Comparison of ENCODE assay signal across 8 mouse cellular contexts in the genomic region with DNA sequence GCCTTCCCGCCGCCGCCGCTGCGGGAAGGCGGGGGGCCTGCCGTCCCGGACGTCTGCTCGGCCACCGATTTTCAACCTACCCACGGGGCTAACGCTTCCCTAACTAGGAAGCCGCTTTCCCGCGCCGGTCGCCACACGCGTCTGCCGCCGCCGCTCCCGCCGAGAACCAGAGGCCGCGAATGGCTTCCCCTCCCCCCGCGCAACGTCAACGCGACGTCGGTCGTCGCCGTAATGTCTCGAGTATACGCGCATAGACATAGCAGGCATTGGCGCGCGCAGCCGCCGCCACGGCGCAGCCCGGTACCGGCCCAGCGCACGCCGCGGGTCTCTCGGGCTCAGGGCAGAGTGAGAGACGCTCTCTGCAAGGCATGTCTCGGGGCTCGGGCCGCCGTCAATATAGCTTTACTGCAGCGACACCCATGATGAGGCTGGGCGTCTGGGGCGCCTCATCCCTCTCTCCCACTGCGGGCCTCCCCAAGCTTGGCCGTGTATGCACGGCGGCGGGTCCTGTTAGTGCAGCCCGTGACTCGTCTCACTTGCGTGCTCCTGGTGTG. TPM values are rescaled to one million over a fixed set of nuclear protein-coding genes. Genes with fewer than 3 reads are reported as not detected.
A peak's percentile ranks its signal among the peaks of the same experiment; 100 is the strongest.
DNase-seq lines count a peak whose midpoint lies in the region; ATAC-seq and TF ChIP-seq lines count a peak whose summit lies in the region.

TSS of gene Rbmxl1 (minus strand) at position 180 of the 554 bp plus-strand sequence.

- intact Hi-C loops in left cerebral cortex, postnatal 10 days (cut with DNase I), result loop anchor here (2.0 kb wide), 1 partner anchor 134 kb away; no protein-coding TSS in a partner anchor

- no peak for TF ChIP-seq CTCF in cortical plate, adult 2 months (IDR thresholded peaks at IDR 0.05; ENCODE audit: extremely low read depth, insufficient read depth, low read length)

- H3K4me3 ChIP-seq in cortical plate, adult 2 months (ENCODE audit: insufficient read depth, low read length), result peak within 1 kb of the TSS; percentile 64

- H3K4me1 ChIP-seq in cortical plate, adult 2 months (ENCODE audit: control insufficient read depth, insufficient read depth, low read length), result peaks cover 6% of the 10 kb centered on the region; the same call in 1 of the 2 replicates

- peak; percentile 96 for DNase-seq in gastrocnemius, postnatal 10 days
- peak; percentile 90 to 95 for DNase-seq in left cerebral cortex, postnatal 10 days (ENCODE audit: extremely low spot score in 1 of 2, low spot score in 2 of 2)
- DNase-seq in right cerebral cortex, postnatal 25 days, result peak; percentile 88
- DNase-seq in urinary bladder, postnatal 4 days (ENCODE audit: low spot score in 2 of 2), result peak; percentile 81 to 90

- peak; percentile 70 for ATAC-seq in activated CD4-positive, CD25-positive, alpha-beta regulatory T cell, adult 4 months
- peak; percentile 73 for ATAC-seq in inflammation-experienced regulatory T-cells, adult 6 months
- ATAC-seq in megakaryocyte-erythroid progenitor cell, adult 5-6 weeks (replicated peaks; ENCODE audit: low FRiP score, low TSS enrichment, poor library complexity, severe bottlenecking), result peak; percentile 59

- peak within 1 kb of the TSS; percentile 99 for H3K27ac ChIP-seq in cortical plate, adult 2 months (ENCODE audit: insufficient read depth, low read length)

- TF ChIP-seq POLR2A in cortical plate, adult 2 months (IDR thresholded peaks at IDR 0.05; ENCODE audit: extremely low read depth, insufficient read depth, low read length), result peak; percentile 52; the same call in 1 of the 2 replicates

RNA-seq across cellular contexts. Expression of gene Rbmxl1, which starts in this region (rescaled TPM):
- polyA plus RNA-seq in activated CD4-positive, CD25-positive, alpha-beta regulatory T cell, adult 4 months (2017; shearing (Covaris generic)), result 100 to 1,000 TPM in 1 of 2 experiments, 10 to 100 TPM in 1; 88.2 to 121 TPM
- 50.8 and 53.2 TPM in 2 replicates for polyA plus RNA-seq in cortical plate, adult 2 months (2012; rRNA removed)
- 10 to 100 TPM; 21.5 to 27.6 TPM for total RNA-seq in gastrocnemius, postnatal 10 days (2021)
- polyA plus RNA-seq in inflammation-experienced regulatory T-cells, adult 6 months (2017; shearing (Covaris generic)), result 100 to 1,000 TPM in 1 of 3 experiments, 10 to 100 TPM in 2; 70.4 to 118 (median 86.4) TPM
- 10 to 100 TPM; 67.3 to 72.1 TPM for total RNA-seq in left cerebral cortex, postnatal 10 days (2021)
- 184 and 218 TPM in 2 replicates for total RNA-seq in megakaryocyte-erythroid progenitor cell, adult 5-6 weeks (2014; fragmentation: Nextera tagmentation)
- 218 and 280 TPM in 2 replicates for total RNA-seq in megakaryocyte-erythroid progenitor cell, adult 5-6 weeks (2017)

Comparison
In these comparisons a context has a peak if more than half of its experiments do, and no peak if none do; other contexts are left out.
1. Peak in every context shown above with its lines: DNase-seq, ATAC-seq, H3K4me3 ChIP-seq and H3K27ac ChIP-seq.